Mouse (Mus musculus) c-Kit-positive CD71-positive TER-119-negative erythroid progenitor cells, embryonic 14.5 days (primary cell): ENCODE measurements at regions not wholly inside any gene's neighbourhood (a gene's known extent, or its start where the extent isn't known, plus 50 kb on each side); places are given as distances from the start of the nearest gene placed in this dataset.

Experiments used
- DNase-seq: peaks from one replicate; pipeline ENCODE4 v3.0.0-alpha.2; 2013; ENCODE audit warnings: low read depth

DNA sequence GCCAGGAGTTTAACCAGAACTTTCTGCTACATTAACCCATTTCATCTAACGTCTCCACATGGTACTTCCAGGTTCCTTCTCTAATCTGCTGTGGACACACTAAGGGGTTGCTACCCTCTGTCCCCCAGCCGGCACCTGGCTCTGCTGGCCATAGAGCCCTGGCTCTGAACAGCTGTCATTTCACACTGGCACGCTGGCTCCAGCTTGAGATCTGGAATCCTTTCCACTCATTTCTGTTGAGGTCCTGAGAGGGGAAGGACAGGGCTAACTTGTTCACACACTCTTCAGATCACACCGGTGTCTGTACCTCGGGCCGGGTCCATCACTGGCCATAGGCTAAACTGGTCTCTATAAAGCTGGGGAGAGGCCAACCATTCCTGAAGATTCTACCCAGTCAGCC, 226.6 kb upstream of the Zfp637 start:
- DNase-seq: no peak

DNA sequence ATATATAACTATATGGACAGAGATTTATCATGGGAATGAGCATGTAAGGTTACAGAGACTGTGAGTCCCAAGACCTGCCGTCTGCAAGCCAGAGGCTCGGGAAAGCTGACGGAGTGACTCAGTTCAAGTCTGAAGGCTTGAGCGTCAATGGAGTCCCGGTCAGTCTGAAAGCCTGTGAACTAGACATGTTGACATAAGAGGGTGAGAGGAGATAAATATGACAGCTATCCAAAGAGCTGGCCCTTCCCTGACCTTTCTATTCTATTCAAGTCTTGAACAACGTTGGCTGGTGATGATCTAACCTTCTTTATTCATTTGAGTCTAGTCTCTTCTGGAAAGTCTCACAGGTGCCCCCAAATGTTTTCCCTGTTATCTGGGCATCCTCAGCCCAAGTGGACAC, 223.8 kb upstream of the Zfp637 start:
- DNase-seq: no peak

DNA sequence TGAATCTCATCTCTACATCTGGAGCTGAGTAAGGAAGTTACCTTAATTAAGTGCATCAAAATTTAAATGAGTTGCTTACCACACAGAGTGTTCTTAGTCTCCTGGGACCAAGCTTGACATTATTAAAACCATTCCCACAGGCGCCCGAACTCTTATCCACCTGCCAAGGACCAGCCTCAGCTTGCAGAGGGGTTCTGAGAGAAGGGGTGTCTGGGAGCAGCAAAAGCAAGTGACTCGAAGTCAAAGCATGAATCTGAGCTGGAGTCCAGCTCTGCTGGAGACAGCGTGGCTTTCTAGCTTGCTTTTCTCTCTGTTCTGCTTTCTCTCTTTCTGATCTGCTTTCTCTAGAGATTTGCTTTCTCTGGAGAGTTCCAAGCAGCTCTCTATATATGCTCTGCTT, 223.0 kb upstream of the Zfp637 start:
- no peak for DNase-seq

DNA sequence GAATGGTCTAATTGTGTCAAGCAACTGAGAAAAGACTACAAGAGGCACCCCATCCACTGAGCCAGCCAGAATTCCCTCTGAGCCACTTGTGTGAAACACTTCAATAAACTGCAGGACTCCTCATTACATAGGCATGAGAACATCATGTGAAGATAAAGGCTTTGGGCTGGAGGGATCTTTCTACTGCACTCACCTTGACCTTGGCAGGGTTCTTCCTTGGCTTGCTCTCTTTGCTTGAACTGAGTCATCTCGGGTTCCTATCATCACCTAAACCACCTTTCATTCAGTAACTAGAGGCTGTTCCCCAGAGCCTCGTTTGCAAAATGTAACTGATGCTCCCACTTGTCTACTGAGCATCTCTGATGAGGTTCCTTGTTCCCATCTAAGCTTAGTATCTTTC, 221.4 kb upstream of the Zfp637 start:
- no peak for DNase-seq

DNA sequence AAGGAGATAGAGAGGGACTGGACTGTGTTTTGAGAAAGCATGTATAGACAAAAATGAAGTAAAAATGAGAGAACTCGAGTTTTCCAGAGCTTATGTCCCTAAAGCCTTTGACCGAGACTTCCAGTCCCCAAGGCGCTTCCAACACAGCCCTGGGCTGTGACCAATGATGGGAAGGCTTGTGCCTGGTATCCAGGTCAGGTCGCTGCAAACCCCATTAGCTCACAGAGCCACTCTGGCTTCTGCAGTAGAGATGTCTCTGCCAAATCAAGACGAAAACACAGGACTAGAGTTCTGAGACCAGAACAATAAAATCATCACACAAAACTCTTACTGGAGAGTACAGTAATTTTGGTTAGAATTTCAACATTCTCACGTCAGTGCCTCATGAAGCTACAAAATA, 218.5 kb upstream of the Zfp637 start:
- no peak for DNase-seq

DNA sequence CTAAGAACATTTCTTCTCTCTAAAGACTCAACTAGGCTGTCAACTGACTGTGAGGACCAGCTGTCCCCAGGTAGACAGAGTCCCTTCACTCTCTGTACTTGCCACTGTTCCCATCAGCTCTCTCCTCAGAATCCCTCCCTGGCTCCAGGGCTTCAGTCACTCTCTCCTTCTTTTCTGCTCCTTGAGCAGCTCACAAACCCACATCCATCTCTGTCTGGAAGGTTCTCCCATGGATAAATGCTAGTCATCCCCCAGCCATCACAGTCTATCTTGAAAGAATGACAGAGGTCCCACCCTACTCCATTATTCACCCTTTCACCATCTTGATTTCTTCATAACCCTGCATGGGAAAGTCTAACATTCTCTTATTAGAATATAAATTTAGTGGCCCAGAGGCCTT, 218.0 kb upstream of the Zfp637 start:
- no peak for DNase-seq

DNA sequence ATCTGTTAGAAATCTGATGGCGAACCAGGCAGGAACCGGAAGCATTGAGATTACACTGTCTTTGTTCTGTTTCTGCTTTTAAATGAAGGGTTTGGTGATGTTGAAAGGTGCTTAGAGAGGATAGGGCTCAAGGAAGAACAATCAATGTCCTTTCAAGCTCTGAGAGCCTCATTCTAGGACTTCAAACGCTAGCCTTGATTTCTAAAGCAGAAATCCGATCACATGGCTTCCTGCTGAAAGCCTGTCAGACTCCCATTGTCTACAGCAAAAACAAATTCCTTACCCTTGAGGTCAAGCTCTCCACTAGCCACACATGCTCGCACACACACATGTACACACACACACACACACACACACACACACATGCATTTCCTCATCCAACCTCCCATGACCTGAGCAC, 215.3 kb upstream of the Zfp637 start:
- DNase-seq: no peak

DNA sequence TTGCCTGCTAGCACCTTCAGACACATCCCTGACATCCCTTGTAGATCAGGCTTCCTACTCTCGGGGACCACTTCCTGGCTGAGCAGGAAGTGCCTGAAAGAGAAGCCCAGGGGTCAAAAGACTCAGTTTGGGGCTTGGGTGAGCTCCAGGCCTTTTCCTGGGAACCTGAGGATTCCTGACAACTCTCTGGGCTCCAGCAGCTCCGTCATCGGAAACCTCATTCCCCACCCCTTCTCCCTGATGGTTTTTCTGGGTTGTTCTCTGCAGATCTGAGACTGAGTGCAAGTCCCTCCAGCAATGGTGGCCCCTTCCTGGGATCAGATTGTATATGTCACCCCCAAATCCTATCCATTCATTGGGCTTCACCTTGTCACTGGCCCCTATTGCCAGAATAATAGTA, 213.5 kb upstream of the Zfp637 start:
- no peak for DNase-seq

DNA sequence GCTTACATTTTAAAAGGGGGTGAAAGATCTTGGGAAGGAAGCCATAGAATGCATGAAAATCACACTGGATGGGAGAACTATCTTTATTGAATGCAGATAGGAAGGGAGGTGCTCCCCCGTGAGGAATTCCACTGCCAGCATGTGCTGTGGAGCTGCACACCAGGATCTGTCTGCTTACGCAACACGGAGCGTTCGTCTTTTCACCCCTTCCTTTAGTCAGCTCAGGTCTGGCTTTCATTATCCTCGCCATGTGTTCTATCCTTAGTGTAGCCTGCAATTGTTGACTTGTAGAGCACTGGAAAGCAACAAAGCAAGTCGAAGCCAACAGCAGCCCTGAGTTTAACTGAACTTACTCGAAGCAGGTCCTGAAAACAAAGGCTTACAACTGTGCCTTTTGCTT, 194.4 kb upstream of the Zfp637 start:
- DNase-seq: no peak

DNA sequence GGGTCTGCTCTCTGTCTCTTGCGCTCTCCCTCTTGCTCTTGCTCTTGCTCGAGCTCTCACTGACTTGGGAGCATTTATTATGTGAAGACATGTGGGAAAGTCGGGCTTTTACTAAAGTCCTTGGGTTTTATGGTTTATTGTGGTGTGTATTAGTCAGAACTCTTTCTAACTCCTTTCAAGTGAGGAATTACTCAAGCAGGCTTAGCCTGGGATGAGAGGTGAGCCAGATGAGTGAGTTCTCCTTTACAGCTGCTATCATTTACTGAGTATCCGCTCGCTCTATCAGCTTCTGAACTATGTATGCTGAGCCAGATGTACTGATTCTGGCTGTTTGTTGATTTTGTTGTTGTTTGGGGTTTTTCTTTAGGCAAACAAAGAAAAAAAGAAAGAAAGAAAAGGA, 190.4 kb upstream of the Zfp637 start:
- DNase-seq: no peak

DNA sequence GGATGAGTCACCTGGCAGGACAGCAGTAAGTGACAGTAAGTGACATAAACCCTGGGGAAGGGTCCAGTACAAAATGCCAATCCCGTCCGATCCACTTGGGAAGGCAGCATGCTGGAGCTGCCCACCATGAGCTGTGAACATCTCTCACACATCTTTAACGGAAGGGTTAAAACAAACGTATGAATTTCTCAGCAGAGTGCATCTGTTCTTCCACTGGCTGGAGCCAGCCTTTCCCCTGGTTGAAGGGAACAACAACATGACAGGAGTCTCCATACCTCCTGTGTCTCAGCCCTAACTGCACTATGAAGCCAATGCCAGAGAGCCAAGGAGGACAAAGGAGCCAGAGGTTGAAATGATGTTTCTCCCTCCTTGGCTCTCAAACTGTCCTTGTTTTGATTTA, 189.4 kb upstream of the Zfp637 start:
- no peak for DNase-seq

DNA sequence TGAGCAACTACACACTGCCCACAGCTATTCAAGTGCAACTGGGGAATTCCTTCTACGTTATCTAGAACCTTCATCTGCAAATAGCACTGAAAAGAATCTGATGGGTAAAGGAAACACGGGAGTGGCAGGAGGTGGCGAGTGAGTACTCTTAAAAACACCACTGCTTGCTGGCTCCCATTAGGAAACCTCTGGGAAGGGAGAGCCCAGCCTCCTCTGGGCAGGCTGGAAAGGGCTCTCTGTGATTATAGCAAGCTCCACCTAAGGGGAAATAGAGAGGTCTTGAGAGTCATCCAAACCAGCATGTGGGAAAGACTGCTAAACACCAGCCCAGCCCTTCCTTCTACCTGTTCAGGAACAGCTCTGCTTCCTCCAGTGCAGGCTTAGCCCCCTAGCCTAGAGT, 189.0 kb upstream of the Zfp637 start:
- DNase-seq: no peak

DNA sequence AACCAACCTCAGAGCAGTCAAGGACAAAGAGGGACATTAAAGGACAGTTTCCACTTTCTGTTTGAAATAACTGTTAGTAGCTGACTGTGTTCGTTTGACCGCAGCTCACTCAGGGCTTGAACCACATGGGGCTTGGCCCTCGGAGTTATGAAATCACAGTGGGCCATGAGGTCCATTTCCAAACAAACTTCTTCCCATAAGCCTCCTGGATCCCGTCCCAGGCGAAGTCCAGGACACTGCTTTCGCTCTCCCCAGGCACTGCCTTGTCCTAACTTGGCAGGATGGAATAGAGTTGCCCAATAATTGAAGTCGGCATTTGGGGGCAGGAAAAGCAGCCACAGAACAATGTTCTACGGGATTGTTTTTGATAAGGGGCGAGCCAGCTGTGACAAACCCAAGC, 188.1 kb upstream of the Zfp637 start:
- no peak for DNase-seq

DNA sequence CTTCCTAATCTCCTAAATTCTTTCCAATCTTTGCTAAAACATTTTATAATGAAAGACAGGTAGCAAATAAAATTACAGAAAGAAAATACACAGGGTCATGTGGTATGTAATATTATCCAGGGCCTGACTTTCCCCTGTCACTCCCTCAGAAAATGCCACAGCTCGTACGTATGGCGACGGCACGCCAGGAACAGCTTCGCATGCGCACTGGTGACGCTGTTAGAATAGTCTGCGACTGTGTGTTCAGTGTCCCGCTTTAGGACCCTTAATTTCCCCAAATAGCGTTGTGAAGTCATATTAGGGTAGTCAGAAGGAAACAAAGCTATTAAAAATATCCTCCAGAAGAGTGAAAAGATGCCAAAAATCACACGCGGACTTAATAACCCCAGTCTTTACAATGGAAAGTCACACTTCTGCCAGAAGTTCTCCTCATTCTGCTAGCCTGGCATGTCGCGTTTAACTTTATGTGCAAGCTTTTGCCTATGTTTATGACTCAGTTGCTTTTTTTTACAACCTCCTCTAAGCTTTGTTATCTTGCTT, 187.0 kb upstream of the Zfp637 start:
- DNase-seq: no peak

DNA sequence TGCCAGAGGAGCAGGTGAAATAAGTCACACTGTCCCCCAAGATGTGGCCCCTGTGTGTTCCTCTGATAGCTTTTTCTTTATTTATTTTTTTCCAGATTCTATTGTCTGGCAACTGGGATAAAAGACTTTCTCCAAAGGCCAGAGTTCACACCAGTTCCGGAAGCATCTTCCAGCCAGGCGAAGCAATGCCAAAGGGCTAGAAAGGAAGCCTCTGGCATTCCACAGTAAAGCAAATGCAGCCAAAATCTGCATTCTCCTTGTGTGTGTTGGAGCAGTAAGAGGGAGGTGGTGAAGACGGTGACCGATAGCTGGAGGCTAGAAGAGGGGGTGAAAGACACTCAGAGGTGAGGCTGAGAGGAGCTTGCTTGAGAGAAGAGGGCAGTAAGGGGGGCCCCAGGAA, 185.0 kb upstream of the Zfp637 start:
- DNase-seq: no peak

DNA sequence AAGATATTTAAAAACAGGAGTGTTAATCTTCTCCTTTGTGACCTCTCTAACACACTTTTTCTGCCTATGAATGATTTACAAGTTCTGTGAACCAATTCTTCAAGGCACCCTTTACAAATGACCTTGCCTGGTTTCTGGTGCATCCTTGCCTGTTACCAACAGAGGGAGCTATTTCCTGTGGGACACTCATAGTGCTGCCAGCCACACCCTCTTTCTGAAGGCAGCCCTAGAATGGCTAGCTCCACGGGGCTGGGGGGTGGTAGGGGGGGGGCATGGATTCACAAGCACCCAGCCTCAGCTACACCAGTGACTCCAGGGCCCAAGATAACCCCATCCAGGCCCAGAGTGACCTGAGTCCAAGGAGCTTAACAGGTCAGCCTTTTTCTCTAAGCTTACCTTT, 180.4 kb upstream of the Zfp637 start:
- DNase-seq: peak; percentile 8

DNA sequence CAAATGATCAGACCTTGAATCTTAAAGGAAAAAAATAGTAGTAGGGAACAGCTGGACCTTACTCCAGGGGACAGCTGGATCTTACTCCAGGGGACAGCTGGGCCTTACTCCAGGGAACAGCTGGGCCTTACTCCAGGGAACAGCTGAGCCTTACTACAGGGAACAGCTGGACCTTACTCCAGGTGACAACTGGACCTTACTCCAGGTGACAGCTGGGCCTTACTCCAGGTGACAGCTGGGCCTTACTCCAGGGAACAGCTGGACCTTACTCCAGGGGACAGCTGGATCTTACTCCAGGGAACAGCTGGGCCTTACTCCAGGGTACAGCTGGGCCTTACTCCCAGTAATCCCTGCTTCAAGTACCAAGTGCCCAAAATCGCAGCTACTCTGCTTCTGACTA, 178.3 kb upstream of the Zfp637 start:
- no peak for DNase-seq

DNA sequence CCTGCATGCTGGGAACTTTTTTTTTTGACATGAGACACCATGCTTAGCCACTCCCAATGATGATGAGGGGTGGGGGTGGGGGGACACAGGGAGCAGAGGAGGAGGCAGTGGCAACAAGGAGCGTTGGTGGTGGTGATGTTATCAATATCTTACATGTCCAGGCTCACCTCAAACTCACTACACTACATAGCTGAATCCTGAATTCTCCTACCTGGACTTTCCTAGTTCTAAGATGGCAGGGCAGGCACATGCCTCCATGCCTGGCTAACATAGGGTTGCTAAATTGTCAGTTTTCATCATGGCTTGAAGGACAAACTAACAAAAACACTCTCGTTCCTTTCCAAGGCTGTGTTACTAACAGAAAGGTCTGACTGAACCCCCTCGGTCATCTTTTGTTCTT, 170.6 kb upstream of the Zfp637 start:
- DNase-seq: no peak

DNA sequence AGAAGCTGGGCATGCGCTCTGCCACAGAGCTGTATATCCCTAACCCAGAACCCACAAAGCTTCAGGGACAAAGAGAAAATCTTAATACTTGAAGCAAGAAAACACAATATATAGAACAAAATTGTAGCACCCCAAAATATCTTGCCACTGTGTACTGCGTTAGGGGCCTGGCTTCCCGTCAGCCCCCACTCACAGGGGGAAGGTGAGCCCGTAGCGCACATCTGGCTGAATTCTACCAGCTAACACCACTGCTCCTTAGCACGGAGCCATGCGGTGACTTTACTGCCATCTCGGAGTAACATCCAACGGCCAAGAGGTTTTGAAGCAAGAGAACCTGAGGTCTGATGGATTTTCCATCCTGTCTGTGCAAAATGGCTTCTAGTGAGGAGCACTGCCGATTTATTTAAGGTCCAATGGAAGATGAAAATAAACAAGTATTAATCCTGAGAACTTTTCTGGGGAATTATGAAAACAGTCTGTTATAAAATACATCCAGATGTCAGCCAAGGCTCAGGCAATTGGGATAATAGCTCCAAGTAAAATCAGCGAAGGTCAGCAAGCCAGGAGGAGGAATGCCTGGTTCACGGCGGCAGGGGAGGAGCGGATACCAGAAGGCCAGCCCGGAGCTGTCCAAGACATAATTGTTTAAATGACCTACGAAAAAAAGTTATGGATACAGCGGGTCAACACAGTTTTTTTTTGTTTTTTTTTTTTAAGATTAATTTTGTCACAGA, 170.0 kb upstream of the Zfp637 start:
- no peak for DNase-seq

DNA sequence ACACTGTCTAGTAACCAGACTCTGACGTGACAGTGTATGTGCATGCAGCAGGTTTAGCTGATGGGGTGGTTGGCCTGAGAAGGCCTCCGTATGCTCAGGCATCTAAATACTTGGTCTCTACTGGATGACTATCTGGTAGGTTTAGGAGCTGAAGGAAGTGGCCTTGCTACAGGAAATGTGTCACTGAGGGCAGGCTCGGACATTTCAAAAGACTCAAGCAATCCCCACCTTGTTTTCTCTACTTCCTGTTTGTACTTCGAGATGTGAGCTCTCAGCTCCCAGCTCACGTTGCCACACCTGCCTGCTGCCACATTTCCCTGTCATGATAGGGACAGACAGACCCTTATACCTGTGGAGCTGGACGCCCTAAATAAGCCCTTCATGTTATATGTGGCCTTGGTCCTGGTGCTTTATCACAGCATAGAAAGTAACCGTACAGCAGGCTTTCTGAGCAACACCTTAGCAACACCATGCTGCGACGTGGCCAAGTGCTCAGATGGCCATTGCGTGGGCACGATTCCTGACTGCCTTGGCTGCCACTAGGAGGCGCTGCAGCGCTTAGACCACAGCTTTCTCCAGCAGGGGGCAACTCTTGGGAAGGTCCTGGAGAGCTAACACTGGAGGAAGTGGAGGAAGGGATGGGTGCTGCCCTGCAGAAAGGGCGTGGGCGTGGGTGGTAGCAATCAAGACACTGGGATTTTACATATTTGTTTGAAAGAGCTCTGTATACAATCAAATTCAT, 165.8 kb upstream of the Zfp637 start:
- DNase-seq: peak; percentile 10

DNA sequence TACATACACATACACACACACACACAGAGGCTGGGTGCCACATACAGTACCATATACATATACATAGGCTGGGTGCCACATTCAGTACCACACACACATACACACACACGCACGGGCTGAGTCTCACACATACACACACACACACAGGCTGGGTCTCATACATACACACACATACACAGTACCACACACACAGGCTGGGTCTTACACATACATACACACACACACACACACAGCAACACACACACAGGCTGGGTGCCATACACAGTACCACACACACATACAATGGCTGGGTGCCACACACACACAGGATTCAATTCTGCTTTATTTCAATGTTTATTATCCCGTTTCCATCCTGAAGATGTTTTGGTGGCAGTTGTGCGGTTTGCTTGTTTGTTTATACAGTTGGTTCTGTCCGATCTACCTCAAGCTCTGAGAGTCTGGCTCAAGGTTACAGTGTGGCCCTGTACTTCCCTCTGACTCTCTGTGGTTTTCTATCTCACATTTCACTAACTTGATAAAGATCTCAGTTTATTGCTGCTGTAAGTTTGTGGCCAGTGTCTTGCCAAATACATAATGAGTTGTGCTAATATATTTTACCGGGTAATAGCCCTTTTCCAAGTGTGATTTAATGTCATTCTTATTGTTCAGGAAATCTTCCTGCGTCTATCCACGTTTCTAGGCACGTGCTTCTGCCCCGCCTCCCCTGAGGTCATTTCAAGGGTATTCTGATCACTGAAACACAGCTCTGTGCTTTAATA, 164.7 kb upstream of the Zfp637 start:
- no peak for DNase-seq

DNA sequence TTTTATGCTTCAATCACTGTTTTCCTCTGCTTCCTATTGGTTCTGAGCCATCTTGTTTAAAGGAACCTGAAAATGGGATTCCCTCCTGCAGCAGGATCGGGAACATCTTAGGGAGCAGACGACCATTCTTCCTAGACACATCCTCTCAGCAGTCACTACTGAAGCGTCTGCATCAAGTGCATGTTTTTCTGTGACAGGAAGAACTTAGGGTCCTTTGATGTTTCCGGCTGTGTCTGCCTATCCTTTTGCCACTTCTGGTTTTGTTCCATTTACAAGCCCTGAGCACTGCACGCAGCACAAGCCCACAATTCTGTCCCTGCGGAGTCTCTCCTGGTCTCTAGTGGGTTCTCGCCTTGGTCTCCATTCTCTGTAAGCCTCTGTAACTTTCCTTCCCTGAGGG, 163.9 kb upstream of the Zfp637 start:
- DNase-seq: no peak

DNA sequence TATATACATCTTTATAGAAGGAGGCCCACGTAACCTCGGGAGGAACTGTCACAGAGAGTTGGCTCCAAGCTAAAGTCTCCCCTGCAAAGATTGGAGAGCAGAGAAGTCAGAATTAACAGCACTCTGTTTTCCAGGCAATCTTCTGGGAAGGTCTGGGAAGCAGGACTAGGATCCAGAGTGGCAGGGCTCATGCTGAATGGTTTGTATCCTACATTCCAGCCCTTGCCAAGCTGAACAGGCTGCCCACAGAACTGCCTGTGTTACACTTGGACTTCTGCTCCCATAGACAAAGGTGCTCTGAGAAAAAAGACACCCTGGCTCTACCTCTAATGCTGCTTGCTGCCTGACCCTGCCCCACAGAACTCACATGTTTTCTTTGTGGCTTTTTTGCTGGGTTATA, 163.2 kb upstream of the Zfp637 start:
- DNase-seq: no peak
